Mouse (Mus musculus): Measurements from ENCODE around the gene Nup205. TPM values are rescaled to one million over a fixed set of nuclear protein-coding genes. Genes with fewer than 3 reads are reported as not detected.

Nup205 gene
- total RNA-seq, 2 experiments from 2014 or later = 27.8 to 32.1 TPM

DNA sequence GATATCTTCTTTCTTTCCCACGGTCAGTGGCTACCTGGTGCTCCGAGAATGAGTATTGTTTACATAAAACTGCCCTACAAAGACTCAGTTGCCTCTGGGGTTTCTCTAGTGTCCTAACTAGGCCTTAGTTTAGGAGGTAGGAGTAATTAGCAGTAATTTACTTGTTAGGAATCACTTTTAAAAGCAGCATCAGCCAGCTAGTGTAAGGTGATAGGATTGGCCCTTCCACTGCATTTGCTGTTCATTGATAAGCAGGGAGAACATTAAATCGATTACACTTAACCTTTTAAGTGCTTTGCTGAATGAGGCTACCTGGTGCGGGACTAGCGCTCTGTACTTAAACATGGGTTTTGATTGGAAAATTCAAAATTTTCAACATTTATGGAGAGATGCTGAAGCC is 76.3 kb downstream of the Nup205 start:
- Histone ChIP-seq H3K27ac (peak overlapping the region; percentile 91; the same call in 1 of the 2 replicates), H3K4me3 (peak overlapping the region; percentile 67)
- no peak for DNase-seq (ENCODE audit: low spot score in 2 of 2)
- no peak for TF ChIP-seq CTCF (conservative IDR thresholded peaks at IDR 0.05)

DNA sequence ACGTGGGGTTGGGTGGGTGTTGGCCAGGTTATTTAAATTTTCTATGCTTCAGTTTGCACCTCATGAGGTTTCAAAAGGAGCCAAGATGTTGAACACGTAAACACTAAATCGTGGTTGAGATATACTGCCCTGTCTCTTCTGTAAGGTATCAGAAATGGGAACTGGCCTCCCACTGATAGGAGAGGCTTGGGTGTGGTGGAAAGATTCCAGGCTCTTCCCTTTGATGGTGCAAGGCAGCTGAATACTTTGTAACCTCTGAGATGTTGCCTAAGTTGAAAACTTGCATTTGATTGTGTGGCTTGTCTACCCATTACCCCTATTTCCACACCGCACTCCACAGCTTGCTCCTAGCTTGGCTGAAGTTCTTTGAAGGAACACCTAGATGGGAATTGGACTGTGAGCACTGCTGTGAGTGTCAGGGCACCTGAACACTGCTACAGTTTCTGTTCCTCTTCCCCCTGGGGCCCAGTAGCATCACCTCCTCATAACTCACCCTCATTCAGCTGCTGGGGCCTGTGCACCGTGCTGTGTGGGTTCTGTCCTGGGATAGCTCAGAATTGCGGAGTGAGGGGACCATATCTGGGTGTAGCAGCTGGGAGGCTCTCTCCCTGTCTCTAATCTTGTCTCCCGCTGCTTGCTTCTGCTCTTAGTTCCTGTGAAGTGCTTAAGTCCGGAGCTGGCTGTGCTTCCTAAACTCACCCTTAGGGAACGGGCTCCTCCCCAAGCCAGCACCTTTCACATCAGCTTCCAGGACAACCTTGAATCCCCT is 77.1 kb downstream of the Nup205 start:
- Histone ChIP-seq H3K27ac (no peak overlapping the region), H3K4me3 (no peak overlapping the region)
- 0 out of 2 replicates have a peak, but pooled peaks have one; percentile 2 for TF ChIP-seq CTCF (conservative IDR thresholded peaks at IDR 0.05)
- DNase-seq (ENCODE audit: low spot score in 2 of 2) = no peak

DNA sequence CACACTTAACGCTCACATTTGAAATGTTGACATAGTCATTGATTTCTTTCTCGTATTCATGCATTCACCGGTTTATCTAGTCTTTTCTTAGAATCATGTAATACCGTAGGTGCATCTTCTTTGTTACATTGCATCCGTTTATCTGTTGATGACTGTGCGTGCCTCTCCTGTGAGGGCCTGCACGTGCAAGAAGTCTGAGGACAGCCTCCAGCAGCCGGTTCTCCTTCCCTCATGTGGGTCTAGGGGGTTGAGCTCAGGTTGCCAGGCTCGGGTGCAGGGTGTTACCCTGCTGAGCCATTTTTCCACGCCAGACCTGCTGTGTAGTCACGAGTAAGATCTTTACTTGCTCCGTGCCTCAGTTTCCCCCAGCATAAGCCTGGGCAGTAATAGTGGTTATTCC is 77.8 kb downstream of the Nup205 start:
- no peak for DNase-seq (ENCODE audit: low spot score in 2 of 2)
- TF ChIP-seq CTCF (conservative IDR thresholded peaks at IDR 0.05) = no peak
- Histone ChIP-seq H3K27ac (no peak overlapping the region), H3K4me3 (no peak overlapping the region)

DNA sequence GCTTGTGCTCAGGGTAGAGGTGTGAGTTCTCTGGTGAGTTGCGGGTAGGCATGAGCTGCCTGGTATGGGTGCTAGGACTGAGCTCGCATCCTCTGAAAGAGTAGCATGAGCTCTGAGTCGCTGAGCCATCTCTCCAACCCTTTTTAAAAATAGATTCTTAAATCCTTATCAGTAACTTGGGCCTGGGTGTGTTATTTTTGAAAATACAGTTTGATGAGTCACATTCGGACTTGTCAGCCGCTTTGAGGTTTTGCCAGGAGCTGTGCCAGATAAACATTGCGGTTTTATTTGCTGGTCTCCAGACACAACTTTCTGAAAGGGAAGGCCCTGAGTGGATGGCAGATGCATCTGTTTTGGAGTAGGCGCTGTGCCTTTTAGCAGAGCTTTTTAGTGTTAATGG is 79.5 kb downstream of the Nup205 start:
- TF ChIP-seq CTCF (conservative IDR thresholded peaks at IDR 0.05) = no peak
- no peak overlapping the region for H3K4me3 ChIP-seq
- H3K27ac ChIP-seq = peak overlapping the region; percentile 49
- DNase-seq (ENCODE audit: low spot score in 2 of 2) = peak in 1 of 2 experiments; percentile 35

DNA sequence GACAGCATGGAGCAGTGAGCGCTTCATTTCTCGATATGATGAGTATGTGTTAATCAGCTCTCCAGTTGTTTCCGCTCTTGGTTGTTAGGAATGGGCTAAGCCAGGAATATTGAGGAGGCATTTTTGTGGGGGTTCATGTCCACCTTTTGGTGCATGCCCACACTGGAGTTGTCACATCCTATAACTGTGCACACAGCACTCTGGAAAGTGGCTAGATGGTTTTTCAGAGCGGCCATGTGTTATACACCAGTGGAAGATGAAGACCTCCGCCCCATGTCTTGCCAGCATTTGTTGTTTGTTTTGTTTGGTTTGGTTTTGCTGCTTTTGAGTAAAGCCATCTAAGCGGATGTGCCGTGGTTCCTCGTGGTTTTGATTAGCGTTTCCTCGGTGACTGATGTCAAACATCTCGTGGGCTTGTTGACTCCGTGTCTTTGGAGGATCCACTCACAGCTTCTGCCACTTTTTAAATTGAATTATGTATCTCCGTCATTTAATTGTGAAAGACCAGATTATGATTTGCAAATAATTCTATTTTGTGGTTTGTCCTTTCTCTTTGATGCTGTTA is 80.5 kb downstream of the Nup205 start:
- Histone ChIP-seq H3K27ac (no peak overlapping the region), H3K4me3 (no peak overlapping the region)
- no peak for TF ChIP-seq CTCF (conservative IDR thresholded peaks at IDR 0.05)
- DNase-seq (ENCODE audit: low spot score in 2 of 2) = no peak

DNA sequence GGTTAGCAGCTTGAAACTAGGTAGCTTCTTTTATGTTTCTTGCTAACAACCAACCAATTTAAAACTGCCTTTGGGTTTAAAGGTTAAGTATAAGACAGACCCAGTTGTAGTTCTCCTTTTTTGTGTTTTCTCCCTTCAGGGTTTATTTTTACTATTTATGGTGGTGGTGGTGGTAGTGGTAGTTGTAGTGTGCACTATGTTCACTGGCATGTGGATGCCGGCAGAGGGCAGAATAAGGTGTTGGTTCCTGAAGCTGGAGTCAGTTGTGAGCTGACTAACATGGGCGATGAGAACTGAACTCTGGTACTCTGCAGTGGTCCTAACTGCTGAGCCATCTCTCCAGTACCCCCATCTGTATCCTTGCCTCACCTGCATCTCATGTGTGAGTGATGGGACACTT is 81.7 kb downstream of the Nup205 start:
- no peak for DNase-seq (ENCODE audit: low spot score in 2 of 2)
- Histone ChIP-seq H3K27ac (no peak overlapping the region), H3K4me3 (no peak overlapping the region)
- no peak for TF ChIP-seq CTCF (conservative IDR thresholded peaks at IDR 0.05)

DNA sequence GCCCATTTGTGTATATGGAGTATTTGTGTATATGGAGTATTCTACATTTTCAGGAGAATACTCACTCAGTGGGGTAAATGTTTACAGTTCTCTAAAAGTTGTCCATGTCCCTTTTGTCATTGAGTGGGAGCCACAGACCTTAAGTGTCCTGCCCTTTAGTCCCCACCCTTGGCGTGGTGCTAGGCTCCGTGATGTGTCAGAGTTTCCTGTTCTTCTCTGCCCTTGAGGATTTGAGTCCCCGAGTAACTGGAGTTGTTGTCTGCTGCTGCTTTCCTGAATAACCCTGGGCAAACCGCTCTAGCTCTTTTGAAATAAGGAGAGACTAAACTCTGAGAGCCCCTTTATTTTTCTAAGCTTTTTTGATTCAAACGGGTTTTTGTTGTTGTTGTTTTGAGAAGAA is 82.3 kb downstream of the Nup205 start:
- TF ChIP-seq CTCF (conservative IDR thresholded peaks at IDR 0.05) = no peak
- DNase-seq (ENCODE audit: low spot score in 2 of 2) = no peak
- Histone ChIP-seq H3K27ac (no peak overlapping the region), H3K4me3 (no peak overlapping the region)

DNA sequence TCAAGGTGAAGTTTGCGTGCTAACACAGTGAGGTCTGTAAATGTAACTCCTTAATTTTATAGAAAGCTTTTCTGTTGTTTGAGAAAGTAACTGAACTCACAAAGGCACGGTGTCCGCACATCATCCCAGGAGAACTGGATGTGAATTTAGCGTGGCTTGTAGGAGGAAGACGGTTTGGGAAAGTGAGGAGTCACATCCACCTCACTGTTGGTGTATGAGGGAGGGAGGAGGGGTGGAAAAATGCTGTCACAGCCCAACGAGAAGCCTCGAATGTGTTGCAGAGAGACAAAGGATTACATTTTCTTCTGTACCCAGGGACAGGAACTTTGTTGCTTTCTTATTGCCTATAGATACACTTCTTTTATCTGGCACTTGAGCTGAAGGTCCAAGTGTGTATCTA is 83.3 kb downstream of the Nup205 start:
- no peak for DNase-seq (ENCODE audit: low spot score in 2 of 2)
- no peak for TF ChIP-seq CTCF (conservative IDR thresholded peaks at IDR 0.05)
- Histone ChIP-seq H3K4me3 (no peak overlapping the region), H3K27ac (no peak overlapping the region)

DNA sequence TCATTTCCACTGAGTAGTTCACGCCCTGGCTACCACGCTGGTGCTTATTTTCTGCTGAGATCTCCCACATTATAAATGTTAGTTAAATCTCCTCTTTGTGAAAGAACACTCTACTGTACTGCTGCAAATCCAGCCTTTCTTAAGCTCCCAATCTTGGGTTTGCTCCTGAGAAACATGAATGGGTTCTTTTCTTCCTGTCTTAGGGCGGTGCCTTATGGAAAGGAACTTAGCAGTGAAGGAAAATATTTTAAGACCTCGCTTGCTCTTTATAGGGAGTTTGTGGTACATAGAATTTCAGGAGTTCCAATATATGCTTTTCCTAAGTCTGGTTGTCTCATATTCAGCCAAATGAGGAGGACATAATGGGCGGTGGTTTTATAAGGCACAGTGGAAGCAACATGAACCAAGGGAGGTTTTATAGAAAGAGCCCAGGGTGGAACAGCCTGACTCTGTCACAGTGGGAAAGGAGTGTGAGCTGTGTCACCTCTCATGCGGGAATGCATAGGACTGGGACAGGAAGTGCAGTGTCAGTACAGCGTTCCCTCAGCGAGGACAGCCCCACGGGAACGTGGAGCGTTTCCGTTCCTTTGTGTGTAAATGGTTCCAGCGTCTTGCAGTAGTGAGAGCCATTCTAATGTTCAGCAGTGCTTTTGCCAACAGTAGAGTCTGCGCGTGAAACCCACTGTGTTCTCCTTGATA is 88.5 kb downstream of the Nup205 start:
- no peak overlapping the region for H3K27ac ChIP-seq
- no peak for TF ChIP-seq CTCF (conservative IDR thresholded peaks at IDR 0.05)
- DNase-seq (ENCODE audit: low spot score in 2 of 2) = no peak

DNA sequence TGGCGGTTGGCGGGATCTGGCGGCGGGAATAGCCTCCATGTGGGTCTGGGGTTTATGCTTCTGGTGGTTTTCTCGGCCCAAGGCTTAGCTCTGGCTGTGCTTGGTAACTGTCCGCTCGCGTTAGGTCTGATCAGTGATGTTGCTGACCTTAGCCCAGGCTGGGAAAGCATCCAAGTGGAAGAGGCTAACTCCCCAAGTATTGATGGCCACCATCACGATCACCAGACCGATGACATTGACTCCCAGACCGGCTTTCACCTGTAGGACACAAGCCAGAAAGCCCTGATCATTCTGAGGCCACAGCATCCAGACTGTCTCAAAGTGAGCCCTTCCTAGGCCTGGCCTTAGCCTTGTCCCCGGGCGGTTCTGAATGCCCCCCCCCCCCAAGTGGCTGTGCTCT is 91.5 kb downstream of the Nup205 start:
- TF ChIP-seq CTCF (conservative IDR thresholded peaks at IDR 0.05) = no peak
- DNase-seq (ENCODE audit: low spot score in 2 of 2) = no peak
- H3K27ac ChIP-seq = no peak overlapping the region
- no peak overlapping the region for H3K4me3 ChIP-seq

More for the DNA sequence above, 88.5 kb downstream of the Nup205 start:
- no peak overlapping the region for H3K4me3 ChIP-seq

DNA sequence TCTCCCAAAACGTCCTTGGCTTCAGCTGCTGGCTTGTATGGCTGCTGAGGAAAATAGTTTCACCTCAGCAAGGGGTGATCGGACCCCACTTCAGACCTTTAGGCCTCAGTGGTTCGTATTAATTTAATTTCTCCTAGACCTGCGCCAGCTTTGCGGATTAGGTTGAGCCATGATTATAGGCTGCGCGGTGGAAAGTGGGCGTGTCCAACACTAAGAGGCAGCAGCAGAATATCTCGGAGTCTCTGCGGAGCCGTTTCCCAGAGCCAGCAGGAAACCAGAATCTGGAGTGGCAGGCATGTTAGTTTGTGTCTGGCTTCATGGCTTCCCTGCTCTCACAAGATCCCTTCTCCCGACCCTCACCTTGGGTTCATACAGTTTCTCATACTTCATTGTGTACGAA is 92.4 kb downstream of the Nup205 start:
- no peak for DNase-seq (ENCODE audit: low spot score in 2 of 2)
- no peak for TF ChIP-seq CTCF (conservative IDR thresholded peaks at IDR 0.05)
- Histone ChIP-seq H3K27ac (no peak overlapping the region), H3K4me3 (no peak overlapping the region)

DNA sequence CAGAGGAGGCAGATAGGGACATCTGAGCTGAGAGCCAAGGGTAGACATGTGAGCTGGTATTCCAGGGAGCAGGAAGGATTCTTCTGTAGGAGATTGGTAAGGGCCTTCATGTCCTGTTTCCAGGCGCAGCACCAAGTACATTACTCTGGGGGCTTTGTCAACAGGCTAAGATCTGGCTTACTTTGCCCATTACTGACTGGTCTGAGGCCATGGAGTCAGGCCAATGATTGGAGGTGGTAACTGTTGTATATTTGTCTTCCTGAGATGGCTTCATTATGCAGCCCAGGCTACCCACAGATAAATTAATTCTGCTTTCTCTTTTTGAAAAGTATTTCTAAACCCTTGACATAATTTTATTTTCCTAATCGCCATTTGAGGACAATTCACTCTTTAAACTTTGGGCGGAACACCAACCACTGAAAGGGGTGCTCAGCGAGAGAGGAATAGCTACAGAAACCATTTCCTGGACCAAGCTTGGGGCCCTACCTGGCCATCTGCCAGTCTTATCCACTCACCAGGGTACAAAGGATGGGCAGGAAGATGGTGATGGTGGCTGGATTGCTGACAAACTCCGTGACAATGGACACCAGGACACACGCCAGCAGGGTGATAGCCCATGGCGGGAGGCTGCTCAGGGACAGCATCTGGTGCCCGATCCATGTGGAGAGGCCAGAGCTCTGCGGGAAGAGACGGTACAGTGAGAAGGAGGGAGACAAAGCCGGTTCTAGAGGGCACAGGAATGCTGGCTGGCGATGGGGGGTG is 94.1 kb downstream of the Nup205 start:
- no peak for DNase-seq (ENCODE audit: low spot score in 2 of 2)
- TF ChIP-seq CTCF (conservative IDR thresholded peaks at IDR 0.05) = no peak
- H3K4me3 ChIP-seq = no peak overlapping the region
- H3K27ac ChIP-seq = no peak overlapping the region

All from layer of hippocampus, adult 2 months (tissue).